Mouse (Mus musculus): ENCODE data around the gene Mgat5.

DNA sequence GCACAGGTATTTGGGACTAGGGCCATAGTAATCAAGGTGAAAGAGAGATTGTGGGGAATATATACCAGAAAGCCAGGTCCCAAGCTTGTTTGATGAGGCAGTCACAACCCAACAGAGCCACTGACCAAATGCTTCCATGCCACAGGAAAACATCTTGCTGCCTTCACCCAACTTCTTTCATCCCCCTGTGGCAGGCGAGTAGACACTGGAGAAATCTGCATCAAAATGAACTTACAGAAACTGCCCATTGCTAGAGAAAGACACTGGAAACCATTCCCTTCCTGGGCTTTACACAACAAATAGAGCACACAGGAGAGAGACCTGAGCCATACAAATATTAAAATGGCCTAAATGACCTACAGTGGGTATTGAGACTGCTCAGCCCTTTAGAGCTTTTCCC is 37.2 kb upstream of the Mgat5 start:
- TF ChIP-seq POLR2A (IDR thresholded peaks at IDR 0.05; ENCODE audit: insufficient read length, low read depth) (no peak), MYOD1 (IDR thresholded peaks at IDR 0.05; ENCODE audit: control insufficient read depth in 1 of 3, insufficient read length in 2 of 3, low read depth in 2 of 3) (no peak), USF1 (IDR thresholded peaks at IDR 0.05; ENCODE audit: low read depth) (no peak), MAX (IDR thresholded peaks at IDR 0.05; ENCODE audit: low read depth) (no peak), TCF12 (IDR thresholded peaks at IDR 0.05; ENCODE audit: insufficient read depth, poor library complexity, severe bottlenecking) (no peak), TCF3 (IDR thresholded peaks at IDR 0.05; ENCODE audit: insufficient read length, low read depth) (no peak), E2F4 (IDR thresholded peaks at IDR 0.05; ENCODE audit: insufficient read depth) (no peak), POLR2AphosphoS2 (IDR thresholded peaks at IDR 0.05; ENCODE audit: insufficient read length, low read depth) (no peak), CEBPB (IDR thresholded peaks at IDR 0.05; ENCODE audit: insufficient read depth, poor library complexity, severe bottlenecking) (no peak), SRF (IDR thresholded peaks at IDR 0.05; ENCODE audit: control insufficient read depth, insufficient read length, low read depth) (no peak), REST (IDR thresholded peaks at IDR 0.05; ENCODE audit: insufficient read depth, insufficient read length) (no peak), MYOG (IDR thresholded peaks at IDR 0.05; ENCODE audit: control insufficient read depth in 1 of 3, insufficient read depth in 1 of 3, insufficient read length in 2 of 3, low read depth in 2 of 3) (no peak)
